Mouse (Mus musculus): ENCODE data around the gene Fzr1. TPM values are rescaled to one million over a fixed set of nuclear protein-coding genes. Genes with fewer than 3 reads are reported as not detected.

The Fzr1 gene
- total and polyA plus RNA-seq, 3 experiments: 20.7 to 115 TPM; not detected in 1

DNA sequence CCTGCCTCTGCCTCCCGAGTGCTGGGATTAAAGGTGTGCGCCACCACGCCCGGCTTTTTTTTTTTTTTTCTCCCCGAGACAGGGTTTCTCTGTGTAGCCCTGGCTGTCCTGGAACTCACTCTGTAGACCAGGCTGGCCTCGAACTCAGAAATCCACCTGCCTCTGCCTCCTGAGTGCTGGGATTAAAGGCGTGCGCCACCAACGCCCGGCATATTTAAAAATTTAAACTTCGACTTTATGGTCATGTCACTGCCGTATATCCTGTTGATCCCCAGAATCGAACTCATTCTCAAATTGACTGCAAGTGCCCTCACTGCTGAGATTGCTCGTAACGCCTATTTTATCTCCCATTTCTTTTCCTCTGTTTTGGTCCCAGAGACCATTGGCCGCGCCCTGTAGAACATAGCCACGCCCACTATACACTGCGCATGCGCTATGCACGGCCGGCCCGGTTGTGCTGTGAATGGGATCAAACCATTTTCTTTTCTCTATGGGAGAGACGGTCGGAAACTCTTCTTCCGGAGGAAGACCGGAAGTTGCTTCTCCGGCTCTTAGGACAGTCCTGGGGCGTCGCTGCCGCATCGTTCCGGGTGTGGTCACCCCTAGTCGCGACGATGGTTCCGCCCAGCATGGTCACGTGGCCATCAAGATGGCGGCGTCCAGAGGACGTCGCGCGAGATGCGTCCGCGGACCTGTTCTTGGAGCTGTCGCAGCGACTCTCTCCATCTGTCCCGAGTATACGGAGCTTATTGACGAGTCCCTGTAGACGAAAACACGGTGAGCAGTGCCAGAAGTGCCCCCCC, 5.7 kb upstream of the Fzr1 start, which contains the start of the genes Dohh and Gm48551 (continued):
- TF ChIP-seq RAD21 (IDR thresholded peaks at IDR 0.05; ENCODE audit: low read depth, low read length) (no peak), EP300 (IDR thresholded peaks at IDR 0.05; ENCODE audit: low read depth in 1 of 2, low read length in 2 of 2) (peak in 1 of 2 experiments; percentile 16; a peak in 2 of 4 replicates), MXI1 (IDR thresholded peaks at IDR 0.05; ENCODE audit: low read depth, low read length) (peak; percentile 98), ZNF384 (IDR thresholded peaks at IDR 0.05; ENCODE audit: low read depth, low read length) (no peak), KAT2A (conservative IDR thresholded peaks at IDR 0.05; ENCODE audit: low read depth, low read length) (peak; percentile 68; the same call in 1 of the 2 replicates), POLR2AphosphoS2 (IDR thresholded peaks at IDR 0.05; ENCODE audit: low read length) (peak; percentile 67; the same call in 1 of the 2 replicates), USF1 (IDR thresholded peaks at IDR 0.05; ENCODE audit: low read depth, low read length) (peak; percentile 99), E2F4 (IDR thresholded peaks at IDR 0.05; ENCODE audit: borderline replicate concordance, low read depth, low read length) (no peak), TAL1 (IDR thresholded peaks at IDR 0.05; ENCODE audit: low read length) (no peak; the same call in 1 of the 2 replicates), TBP (IDR thresholded peaks at IDR 0.05; ENCODE audit: low read depth, low read length) (peak; percentile 91), SIN3A (IDR thresholded peaks at IDR 0.05; ENCODE audit: low read length) (peak; percentile 99), UBTF (IDR thresholded peaks at IDR 0.05; ENCODE audit: borderline replicate concordance, insufficient read depth, low read depth, low read length) (no peak)

DNA sequence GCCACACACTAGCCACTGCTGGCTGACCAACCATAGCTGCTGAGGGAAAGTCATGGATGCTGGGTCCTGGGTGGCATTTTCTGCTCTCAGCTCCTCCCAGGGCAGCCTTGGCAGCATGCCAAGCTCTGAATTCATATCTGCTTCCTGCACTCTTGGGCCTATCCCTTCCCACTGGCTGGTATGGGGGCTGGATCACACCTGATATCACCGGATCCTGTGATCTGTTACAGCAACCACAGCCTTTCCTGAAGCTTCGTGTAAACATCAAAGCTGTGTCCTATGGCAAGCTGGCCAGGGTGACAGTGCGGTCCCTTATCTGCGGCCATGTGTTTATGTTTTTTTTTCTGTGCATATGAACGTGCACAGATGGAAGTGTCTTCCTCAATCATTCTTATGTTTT, 3.7 kb upstream of the Fzr1 start:
- H3K27me3 ChIP-seq (ENCODE audit: control insufficient read depth in 1 of 2, insufficient read depth in 2 of 2, low read length in 2 of 2): no peaks in the 10 kb centered on the region
- peak overlapping the region; percentile 92 for H3K27ac ChIP-seq (ENCODE audit: control insufficient read depth, low read depth, low read length)
- no peak overlapping the region; the same call in 1 of the 2 replicates for H3K9ac ChIP-seq (ENCODE audit: control insufficient read depth, low read depth, low read length, poor library complexity, severe bottlenecking)
- peak; percentile 98 for DNase-seq (ENCODE audit: low read depth, low spot score)
- H3K9me3 ChIP-seq (replicated peaks; ENCODE audit: insufficient read depth, low read length): no peaks in the 10 kb centered on the region
- H3K79me2 ChIP-seq (ENCODE audit: control insufficient read depth, insufficient read depth, low read length, poor library complexity): peaks cover 28% of the 10 kb centered on the region
- H3K4me3 ChIP-seq (ENCODE audit: control insufficient read depth in 1 of 2, insufficient read depth in 1 of 2, low read depth in 2 of 2, low read length in 2 of 2): no peak overlapping the region
- H3K4me1 ChIP-seq (ENCODE audit: control insufficient read depth in 1 of 2, insufficient read depth in 2 of 2, low read length in 2 of 2): peaks cover 26 to 50% of the 10 kb centered on the region in 2 experiments
- H3K36me3 ChIP-seq (ENCODE audit: control insufficient read depth in 1 of 2, insufficient read depth in 2 of 2, low read length in 2 of 2): peaks cover 0 to 39% of the 10 kb centered on the region in 2 experiments; a peak in 2 of 4 replicates
- TF ChIP-seq RCOR1 (IDR thresholded peaks at IDR 0.05; ENCODE audit: low read depth, low read length) (peak; percentile 98), POLR2AphosphoS5 (IDR thresholded peaks at IDR 0.05; ENCODE audit: borderline replicate concordance, low read depth, low read length) (no peak), TBP (IDR thresholded peaks at IDR 0.05; ENCODE audit: low read depth, low read length) (peak; percentile 32; the same call in 1 of the 2 replicates), POLR2AphosphoS2 (IDR thresholded peaks at IDR 0.05; ENCODE audit: low read length) (peak; percentile 77), TAL1 (IDR thresholded peaks at IDR 0.05; ENCODE audit: low read length) (peak; percentile 100), EP300 (IDR thresholded peaks at IDR 0.05; ENCODE audit: low read depth in 1 of 2, low read length in 2 of 2) (peak; percentile 97 to 99), ETS1 (IDR thresholded peaks at IDR 0.05; ENCODE audit: low read depth, low read length) (peak; percentile 99), MAX (IDR thresholded peaks at IDR 0.05; ENCODE audit: low read length) (peak; percentile 97), SIN3A (IDR thresholded peaks at IDR 0.05; ENCODE audit: low read length) (peak; percentile 100), RAD21 (IDR thresholded peaks at IDR 0.05; ENCODE audit: low read depth, low read length) (no peak), CHD1 (IDR thresholded peaks at IDR 0.05; ENCODE audit: low read depth, low read length) (no peak), BHLHE40 (IDR thresholded peaks at IDR 0.05; ENCODE audit: borderline replicate concordance, low read depth, low read length) (peak; percentile 99), MYB (IDR thresholded peaks at IDR 0.05; ENCODE audit: low read depth, low read length) (peak; percentile 91), KAT2A (conservative IDR thresholded peaks at IDR 0.05; ENCODE audit: low read depth, low read length) (no peak; the same call in 1 of the 2 replicates), E2F4 (IDR thresholded peaks at IDR 0.05; ENCODE audit: borderline replicate concordance, low read depth, low read length) (0 out of 2 replicates have a peak, but pooled peaks have one; percentile 50), ELF1 (IDR thresholded peaks at IDR 0.05; ENCODE audit: low read depth, low read length) (0 out of 2 replicates have a peak, but pooled peaks have one; percentile 50), ZC3H11A (IDR thresholded peaks at IDR 0.05; ENCODE audit: low read depth, low read length) (no peak), MYC (IDR thresholded peaks at IDR 0.05; ENCODE audit: low read depth, low read length) (peak; percentile 95), MEF2A (IDR thresholded peaks at IDR 0.05; ENCODE audit: extremely low read depth, insufficient replicate concordance, low read depth, low read length, poor library complexity, severe bottlenecking) (peak; percentile 71; the same call in 1 of the 2 replicates), HCFC1 (IDR thresholded peaks at IDR 0.05; ENCODE audit: low read depth, low read length) (peak; percentile 57; the same call in 1 of the 2 replicates), ZKSCAN1 (IDR thresholded peaks at IDR 0.05; ENCODE audit: low read depth, low read length) (no peak), GATA1 (IDR thresholded peaks at IDR 0.05; ENCODE audit: low read depth, low read length) (peak; percentile 98), ZMIZ1 (IDR thresholded peaks at IDR 0.05; ENCODE audit: low read depth, low read length) (no peak), USF1 (IDR thresholded peaks at IDR 0.05; ENCODE audit: low read depth, low read length) (peak; percentile 67), CTCF (IDR thresholded peaks at IDR 0.05 in 2 of 3, conservative IDR thresholded peaks at IDR 0.05 in 1 of 3; ENCODE audit: control insufficient read depth in 1 of 3, insufficient read depth in 1 of 3, low read depth in 2 of 3, low read length in 3 of 3, poor library complexity in 1 of 3, severe bottlenecking in 1 of 3) (no peak), CHD2 (IDR thresholded peaks at IDR 0.05; ENCODE audit: low read length) (peak; percentile 36), UBTF (IDR thresholded peaks at IDR 0.05; ENCODE audit: borderline replicate concordance, insufficient read depth, low read depth, low read length) (no peak)

Measured in MEL (cell line).